Mouse (Mus musculus) kidney, postnatal 10 days (tissue): Measurements from ENCODE around the gene Lmod3.

Source experiments
- DNase-seq: peaks from one replicate; pipeline ENCODE4 v3.0.0; 2021; ENCODE audit warnings: mixed read lengths

Gene Lmod3

GRCm38 (mm10) chr6:97252711-97253221 is at the start of gene Lmod3:
Gene Lmod3, minus strand, starts transcription at chr6:97252759.
- DNase-seq = peak; percentile 32

GRCm38 (mm10) chr6:97302303-97302702 is 49.7 kb upstream of the Lmod3 start:
- no peak for DNase-seq

DNA sequence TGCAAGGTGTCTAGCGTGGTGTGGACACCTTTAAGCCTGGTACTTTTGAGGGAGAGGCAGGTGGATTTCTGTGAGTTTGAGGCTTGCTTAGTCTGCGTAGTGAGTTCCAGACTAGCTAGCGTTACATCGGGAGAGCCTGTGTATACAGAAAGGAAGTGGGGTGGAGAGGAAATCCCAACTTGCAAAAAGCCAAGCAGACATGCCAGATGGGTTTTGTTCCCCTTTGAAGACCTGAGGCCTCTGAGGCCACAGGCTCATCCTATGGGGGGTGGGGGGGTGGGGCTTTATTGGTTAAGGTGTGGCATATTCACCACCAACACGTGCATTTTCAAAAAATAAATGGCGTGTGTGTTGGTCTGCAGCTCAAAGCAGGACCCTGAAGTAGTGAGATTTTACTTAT is 48.1 kb upstream of the Lmod3 start:
- DNase-seq = no peak

DNA sequence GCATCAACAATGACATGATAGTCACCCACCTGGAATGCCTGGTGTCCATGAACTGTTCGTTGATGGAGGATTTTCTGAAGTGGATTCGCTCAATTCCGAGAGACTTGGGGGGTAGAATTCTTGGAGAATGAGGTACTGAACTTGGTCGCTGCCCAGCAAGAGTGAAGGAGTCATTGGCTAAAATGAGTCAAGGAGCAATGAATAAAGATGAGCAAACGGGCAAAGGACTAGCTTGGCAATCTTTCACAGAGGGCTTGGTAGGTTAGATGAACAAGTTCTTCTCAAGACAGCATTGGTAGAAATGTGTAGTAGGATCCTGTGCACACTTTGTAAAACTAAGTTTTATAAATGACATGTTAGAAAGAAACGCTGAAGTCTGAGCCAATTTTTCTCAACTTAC is 47.6 kb upstream of the Lmod3 start:
- no peak for DNase-seq

- no peak for DNase-seq
Measured at GRCm38 (mm10) chr6:97297151-97297550, 44.6 kb upstream of the Lmod3 start.

DNA sequence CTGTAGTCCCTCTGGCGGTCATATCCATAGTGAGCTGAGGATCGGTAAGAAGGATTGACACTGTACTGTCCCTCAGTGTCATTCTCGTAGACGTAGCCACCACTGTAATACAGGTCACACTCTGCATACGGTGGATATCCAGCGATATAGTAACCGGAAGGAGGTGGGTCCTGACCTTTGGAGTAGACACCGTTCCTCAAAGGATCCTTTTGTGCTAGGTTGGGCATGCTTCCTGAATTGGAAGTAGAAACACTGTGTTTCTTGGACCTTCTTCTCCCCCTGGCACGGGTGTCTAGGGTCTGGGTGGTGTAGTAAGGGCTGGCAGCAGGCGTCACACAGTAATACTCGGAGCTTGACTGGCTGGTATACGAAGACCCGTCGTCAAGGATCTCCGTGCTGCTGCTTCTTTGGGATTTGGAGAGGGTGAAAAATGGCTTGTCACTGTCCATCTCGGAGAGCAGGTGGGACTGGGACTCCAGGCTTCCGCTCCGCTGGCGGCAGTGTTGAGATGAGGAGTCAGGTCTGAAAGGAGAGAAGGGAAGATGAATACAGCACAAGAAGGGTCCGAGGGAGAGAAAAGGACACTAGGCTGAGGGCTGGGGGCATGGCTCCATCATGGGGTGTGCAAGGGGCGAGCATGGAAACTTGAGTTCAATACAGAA is 43.4 kb upstream of the Lmod3 start:
- DNase-seq = no peak

GRCm38 (mm10) chr6:97295416-97295815 is 42.9 kb upstream of the Lmod3 start:
- DNase-seq = no peak

DNA sequence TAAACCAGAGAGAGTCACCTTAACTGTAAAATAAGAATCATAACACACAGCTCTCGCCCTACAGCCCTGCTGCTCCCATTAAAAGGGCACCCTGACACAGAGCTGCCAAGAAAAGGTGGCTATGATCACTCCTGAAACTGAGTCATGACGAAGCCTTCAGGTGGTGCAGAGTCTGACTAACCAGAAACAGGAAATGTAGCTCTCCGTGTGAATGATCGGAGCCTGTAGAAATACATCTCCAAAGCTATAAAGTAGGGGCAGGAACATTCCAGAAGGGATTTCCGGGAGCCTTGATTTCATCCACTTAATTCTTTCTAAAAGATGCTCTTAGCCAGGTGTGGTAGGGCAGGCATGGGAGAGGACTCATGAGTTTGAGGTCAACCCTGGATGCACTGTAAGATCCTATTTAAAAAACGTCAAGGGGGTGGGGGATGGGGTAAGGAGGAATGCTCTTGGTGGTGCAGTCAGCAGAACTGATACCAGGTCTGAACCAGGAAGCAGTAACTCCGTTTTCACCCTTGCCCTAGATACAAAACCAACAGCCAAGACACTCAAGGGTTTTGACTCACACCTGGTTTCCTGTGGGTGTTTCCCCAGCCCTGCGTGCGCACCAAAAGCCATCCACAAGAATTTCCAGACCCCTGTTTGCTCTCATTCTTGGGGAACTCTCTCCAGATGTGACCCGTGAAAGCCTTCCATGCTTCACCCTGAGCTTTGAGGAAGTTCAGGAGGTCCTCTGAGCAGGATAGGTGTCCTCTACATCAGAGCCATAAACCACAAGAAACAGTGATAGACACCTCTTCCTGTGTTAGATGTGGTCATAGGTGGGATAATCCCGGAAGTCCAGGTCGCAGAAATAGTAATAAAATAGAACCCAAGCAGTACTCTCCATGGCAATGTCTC is 41.4 kb upstream of the Lmod3 start:
- DNase-seq = no peak

GRCm38 (mm10) chr6:97292894-97293293 is 40.3 kb upstream of the Lmod3 start:
- no peak for DNase-seq

- DNase-seq = no peak
Measured at GRCm38 (mm10) chr6:97292096-97292495, 39.5 kb upstream of the Lmod3 start.

DNA sequence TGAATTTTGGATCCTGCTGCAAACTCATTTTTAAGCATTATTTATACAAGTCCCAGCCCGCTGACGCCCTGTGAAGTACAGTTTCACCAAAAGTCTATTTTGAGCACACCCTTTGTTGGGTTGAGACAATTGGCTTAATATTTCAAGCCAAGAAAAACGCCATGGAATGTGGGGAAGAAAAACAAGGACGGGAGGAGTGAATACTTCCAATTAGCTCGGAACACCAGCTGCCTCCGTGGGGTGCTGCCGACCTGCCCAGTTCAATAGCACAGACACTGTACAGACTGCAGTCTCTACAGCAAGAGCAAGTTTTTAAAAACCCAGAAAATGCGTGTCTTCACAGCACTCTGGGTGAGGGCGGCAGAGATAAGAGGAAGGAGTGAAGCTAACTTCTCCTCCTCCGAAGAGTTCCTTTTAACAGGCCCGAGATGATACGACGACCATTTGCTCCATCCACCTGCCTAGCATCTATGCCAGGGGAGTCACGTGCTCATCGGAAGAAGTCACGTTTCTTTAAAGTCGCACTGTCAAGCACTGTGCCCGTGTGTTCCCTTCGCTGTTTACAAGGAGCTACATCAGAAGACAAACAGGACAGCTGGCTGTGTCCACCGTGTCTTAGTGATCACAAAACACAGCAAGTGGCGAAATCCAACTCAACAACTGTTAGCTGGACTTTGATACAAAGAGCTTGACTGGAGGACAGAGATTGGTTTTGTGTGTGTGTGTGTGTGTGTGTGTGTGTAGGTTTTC is 38.8 kb upstream of the Lmod3 start:
- DNase-seq = no peak

DNA sequence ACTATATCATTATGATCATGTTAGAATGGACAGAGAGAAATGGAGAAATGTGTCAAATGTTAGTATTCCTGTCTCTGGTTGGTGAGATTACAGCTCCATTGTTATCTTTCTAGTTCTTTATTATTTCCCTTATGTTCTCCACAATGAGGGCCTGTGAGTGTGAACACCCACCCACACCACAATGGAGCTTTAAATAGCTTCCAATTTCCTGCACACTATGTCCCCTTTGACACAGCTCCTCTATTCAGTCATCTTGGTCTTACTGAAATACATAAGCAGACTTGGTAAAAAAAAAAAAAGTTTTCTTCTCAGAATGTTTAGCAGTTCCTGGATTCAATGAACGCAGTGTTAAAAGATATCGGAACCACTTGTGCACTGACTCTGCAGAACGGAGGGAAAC is 38.1 kb upstream of the Lmod3 start:
- no peak for DNase-seq

GRCm38 (mm10) chr6:97289838-97290237 is 37.3 kb upstream of the Lmod3 start:
- DNase-seq = no peak

DNA sequence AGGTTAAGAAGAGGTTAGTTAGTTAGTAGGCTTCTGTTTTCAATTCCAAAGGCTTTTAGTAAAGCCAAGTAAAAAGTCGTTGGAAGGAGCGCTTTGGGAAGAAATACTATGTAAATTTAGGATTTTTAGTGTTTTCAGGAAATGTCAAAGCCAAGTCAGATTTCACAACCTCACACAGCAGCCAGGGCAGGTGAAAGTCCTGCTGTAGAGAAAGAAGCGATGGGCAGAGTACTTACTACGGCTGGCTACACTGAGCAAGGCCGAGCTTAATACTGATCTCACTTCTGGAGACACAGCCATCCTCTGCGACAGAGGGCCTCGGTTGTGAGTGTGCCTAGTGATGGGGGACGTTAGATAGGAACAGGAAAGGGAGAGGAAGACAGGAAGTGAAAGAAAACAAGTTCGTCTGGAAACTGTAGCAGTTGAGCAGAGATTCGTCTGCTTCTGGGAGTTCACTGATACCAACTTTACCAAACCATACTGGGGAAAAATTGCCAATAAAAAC is 36.8 kb upstream of the Lmod3 start:
- no peak for DNase-seq

DNA sequence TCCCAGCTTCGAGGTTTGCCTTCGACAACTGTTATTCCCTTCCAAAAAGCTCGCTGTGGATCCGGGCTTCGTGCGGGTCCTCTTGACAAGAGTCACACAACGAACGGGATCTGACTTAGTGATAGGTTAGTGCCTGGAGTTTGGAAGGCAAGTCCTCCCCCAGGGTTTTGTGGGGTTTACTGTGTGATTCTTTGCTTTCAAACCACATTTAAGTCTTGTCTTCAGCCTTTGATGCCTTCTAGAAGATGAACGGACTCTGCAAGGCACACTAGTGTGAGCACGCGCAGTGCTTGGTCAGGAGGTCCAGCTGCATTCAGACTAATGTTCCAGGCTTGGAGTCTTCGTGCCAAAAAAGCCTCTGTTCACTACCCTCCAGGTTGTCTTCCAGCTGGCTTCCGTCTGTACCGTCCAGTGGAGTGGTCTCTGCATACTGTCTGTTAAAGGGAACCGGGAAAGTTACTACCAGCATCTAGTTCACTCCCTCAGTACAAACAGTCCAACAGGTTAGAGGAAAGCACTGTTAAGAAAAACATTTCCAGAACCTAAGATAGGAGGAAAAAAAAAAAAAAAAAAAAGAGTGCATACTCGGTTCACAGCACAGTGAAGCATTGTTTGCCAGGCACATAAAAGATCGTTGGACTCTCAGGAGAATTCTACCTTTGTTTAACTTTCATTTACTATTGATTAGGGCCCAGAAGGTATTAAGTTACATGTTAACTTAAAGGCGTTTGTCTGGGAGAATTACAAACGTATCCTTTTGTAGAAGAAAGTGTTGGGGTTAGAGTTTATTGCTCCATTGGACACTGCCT is 35.7 kb upstream of the Lmod3 start:
- no peak for DNase-seq

DNA sequence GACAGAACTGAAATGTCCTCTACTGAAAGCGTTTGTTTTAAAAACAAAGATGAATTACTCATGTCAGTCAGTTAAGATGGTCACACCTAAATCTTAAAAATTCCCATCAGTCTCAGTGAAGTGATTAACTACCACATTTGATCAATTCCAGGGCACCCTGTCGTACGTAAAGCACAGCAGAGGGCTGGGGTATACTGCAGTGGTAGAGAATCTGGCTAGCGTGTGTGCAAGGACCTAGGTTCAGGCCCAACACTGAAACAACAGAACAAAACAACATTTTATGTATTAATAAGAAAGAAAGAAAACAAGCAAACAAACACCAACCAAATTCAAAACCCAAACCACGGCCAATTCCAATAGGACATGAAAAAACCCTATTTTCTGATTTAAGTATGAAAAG is 33.8 kb upstream of the Lmod3 start:
- DNase-seq = no peak

DNA sequence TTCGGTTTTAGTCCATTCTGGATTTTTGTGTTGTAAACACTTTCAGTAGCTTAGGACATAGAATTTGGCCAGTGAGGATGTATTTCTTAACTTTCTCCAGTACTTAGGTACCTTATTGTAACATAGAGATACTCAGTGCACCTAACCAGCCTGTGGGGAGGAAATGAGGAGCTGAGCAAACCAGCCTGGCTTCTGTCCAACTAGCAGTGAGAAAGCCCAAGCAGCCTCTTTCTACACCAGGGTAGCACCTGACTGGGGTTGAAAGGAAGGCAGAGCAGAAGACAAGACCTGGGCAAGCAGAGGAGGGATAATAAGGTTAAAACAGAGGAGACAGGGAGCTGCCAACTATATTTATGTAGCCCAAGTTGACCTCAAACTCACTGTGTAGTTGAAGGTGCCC is 31.1 kb upstream of the Lmod3 start:
- no peak for DNase-seq

- peak; percentile 29 for DNase-seq
Measured at GRCm38 (mm10) chr6:97278878-97279277, 26.3 kb upstream of the Lmod3 start.

- peak; percentile 87 for DNase-seq
Measured at GRCm38 (mm10) chr6:97278014-97278787, 25.6 kb upstream of the Lmod3 start.

GRCm38 (mm10) chr6:97276890-97277497 is 24.4 kb upstream of the Lmod3 start:
- no peak for DNase-seq

DNA sequence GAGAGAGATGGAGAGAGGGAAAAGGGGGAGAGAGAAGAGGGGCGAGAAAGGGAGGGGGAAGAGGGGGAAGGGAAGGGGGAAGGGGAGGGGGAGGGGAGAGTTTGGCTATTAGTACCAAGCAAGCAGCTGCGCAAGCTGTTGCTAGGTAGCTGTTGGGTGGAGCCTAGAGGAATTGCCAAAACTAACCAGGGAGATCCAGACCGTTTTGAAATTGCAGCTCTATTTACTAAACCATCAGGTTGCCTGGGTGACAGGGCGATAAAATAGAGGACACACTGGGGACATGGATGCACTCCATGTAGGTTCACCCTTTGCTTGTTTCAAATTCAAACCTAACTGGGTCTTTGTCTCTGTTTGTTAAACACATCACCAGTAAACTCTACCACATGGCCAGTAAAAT is 23.8 kb upstream of the Lmod3 start:
- no peak for DNase-seq
